Mouse (Mus musculus): Measurements from ENCODE around the gene Rtn4.

DNA sequence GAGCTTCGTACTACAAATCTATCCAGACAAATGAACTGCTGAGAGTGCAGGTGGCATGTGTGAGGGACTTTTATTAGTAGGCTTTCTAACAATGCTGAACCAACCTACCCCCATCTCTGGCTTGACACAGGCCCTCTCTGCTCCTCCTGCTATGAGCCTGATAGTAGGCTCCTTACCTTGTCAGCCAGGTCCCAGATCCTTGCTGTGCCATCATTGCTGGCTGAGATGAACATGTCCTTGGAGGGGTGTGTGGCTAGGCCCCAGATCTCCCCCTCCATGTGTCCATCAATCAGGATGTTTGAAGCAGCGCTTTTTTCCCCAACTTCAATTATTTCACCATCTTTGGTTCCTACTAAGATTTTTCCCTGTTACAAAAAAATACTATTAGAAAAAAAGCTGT, 58.3 kb downstream of the Rtn4 start:
- TF ChIP-seq CTCF (IDR thresholded peaks at IDR 0.05; ENCODE audit: low read depth) (no peak), EP300 (IDR thresholded peaks at IDR 0.05; ENCODE audit: low read depth) (no peak)
